Mouse (Mus musculus): ENCODE results near the gene Omt2a.
"Not testable (repeated sequence)": the region's sequence is repeated elsewhere in the genome, so short reads cannot be mapped to it uniquely, and the experiment has no call there.

Gene Omt2a

DNA sequence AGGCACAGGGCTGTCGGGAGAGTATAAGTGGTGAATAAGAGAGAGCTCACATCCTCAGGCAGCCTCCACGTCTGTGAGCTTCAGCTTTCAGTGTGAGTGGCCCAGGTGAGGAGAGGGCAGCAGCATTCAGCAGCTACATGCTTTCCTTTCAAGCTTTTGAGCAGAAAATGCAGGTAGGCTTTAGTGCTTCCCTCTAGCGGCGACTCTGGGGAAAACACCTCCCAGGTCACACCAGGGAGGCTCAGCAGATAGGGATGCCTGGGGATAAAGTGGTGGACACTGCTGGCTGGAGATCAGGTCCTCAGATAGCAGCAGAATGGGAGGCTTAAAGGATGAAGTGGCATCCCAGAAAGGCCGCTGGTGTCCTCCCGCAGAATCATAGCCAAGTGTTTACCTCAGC is 18.5 kb downstream of the Omt2a start:
- DNase-seq: peak in 1 of 2 experiments; percentile 35

DNA sequence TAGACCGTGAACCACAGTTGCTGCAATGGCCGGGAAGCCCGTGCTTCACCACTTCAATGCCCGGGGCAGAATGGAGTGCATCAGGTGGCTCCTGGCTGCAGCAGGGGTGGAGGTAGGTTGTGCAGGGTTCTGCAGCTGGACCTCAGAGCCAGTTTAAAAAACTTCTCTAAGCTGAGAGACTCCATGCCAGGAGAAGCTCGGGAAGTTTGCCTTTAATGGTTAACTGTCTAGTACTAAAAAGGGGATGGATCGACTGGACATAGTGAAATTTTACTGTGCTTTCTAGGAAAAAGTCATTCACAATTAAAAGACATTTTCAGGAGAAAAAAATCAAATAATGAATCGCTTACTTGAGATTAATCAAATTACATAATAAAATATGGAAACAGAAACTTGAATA is 19.8 kb downstream of the Omt2a start:
- DNase-seq: not testable (repeated sequence)

DNA sequence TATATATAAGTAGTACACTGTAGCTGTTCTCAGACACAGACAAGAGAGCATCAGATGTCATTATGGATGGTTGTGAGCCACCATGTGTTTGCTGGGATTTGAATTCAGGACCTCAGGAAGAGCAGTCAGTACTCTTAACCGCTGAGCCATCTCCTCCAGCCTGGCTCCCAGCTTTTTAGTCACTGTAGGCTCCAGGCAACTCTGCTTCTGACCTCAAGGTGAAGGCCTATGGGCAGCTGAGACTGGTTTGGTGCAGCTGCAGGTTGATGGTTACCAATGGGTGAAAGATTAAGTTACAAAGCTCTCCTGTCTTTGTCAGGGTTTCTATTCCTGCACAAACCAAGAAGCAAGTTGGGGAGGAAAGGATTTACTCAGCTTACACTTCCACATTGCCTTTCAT is 20.9 kb downstream of the Omt2a start:
- DNase-seq: not testable (repeated sequence)

DNA sequence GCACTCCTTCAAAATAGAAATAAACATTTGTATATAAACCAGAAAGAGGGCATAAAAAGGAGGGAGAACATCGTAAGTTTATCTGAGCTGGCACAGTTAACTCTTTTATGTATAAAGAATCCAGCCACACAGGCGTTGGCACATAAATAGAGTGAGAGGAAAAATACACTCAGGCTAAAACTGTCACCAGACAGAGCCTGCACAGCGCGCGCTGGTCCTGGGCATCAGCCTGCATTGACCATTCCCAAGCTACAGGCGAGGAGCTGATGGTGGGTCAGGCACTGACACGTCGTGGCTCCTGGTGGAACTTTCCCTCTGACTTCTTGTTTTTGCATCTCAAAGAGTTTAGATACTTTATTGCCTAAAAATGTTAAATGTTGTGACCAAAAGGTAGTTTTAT is 22.1 kb downstream of the Omt2a start:
- not testable (repeated sequence) for DNase-seq

DNA sequence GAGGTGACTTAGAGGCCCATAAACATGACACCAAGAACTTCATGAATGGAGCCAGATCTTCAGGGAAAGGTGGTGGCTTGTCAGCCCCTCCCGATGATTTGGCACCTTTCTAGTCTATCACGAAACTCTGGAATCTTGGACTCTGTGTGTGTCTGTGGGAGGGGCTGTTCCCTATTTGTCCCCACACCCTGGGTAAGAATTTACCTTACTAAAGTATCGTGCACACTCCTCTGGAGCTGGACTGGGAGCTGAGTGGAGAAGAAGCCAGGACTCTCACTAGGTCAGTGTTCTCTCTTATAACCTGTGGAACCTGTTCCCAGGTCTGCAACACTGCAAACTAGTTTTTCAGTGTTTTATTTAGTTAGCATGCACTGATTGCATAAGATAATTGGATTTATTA is 24.9 kb downstream of the Omt2a start, which contains the start of gene Gm10639:
TSS of gene Gm10639 (plus strand) at position 201 of the 400 bp plus-strand sequence.
- DNase-seq: not testable (repeated sequence)

DNA sequence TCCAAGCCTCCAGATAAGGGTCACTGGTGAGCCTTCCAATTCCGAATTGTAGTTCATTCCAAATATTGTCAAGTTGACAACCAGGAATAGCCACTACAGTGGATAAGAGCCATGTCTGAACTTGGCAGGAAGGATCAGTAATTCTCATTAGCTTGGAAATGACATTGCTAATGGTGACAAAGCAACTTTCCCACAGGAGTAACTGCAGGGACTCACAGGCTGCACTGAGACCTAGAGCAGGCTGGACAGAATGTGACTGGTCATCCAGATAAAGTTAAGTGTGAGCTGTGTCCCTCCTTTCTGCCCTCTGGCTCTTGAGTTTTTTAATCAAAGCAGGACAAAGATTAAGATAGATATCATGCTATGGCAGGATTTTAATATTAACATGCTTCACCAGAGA is 25.5 kb downstream of the Omt2a start:
- not testable (repeated sequence) for DNase-seq

DNA sequence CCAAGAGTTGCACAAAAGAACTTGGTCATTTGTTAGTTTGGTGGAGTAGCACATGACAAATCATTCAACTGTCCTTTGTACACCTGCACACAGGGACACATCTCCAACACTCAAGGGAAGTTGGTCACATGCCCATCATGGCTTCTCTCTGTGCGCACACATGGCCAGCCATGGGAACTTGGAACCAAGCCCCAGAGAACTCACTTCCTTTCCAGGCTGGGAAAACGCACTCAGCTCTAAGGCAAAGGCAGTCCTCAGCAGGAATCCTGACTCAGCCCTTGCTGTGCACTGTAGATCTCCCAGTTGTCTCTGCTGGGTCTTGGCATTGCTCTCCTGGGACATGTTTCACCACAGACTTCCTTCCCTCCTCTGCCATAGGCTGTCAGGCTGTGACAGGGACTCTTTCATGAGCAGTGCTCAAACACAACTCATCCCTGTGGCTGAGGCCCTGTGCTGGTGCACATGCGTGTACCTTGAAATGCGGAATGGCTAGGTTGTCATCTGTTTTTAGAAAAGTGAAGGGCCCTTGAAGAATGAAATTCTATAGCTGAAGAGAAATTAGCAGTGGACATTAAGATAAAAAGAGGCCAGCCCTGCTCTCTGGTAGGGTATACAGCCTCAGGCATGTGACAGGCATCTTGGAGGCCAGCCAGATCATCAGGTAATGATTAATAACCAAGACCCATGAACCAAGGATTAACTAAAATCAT is 32.4 kb downstream of the Omt2a start:
- not testable (repeated sequence) for DNase-seq

DNA sequence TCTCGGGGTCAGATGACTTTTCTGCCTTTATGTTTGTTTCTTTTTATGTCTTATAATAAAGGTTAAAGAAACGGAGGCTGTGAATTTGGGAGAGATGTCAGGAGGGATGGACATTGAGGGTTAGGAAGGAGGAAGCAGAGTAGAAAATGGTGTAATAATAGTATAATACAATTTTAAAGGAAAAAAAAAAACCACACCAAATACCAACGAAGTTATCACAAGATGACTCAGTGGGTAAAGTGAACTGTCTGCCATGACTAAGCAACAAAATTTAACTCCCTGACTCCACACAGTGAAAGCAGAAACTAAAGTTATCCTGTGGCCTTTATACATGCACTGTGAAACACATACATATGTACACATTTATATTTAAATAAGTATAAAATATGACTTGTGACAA is 43.7 kb downstream of the Omt2a start:
- not testable (repeated sequence) for DNase-seq

Measured in lung, postnatal 4 days (tissue).